Mouse (Mus musculus) stomach, embryonic 14.5 days (tissue): ENCODE results near the gene Ust. TPM values are rescaled to one million over a fixed set of nuclear protein-coding genes. Genes with fewer than 3 reads are reported as not detected.

Experiments
- ATAC-seq: fragments of 200-750 bp; cut with Nextera tagmentation; 2 replicates; pipeline ENCODE4 v1.8.0; 2017; ENCODE audit warnings: low read depth, moderate TSS enrichment; ENCODE audit not compliant: insufficient number of reproducible peaks, insufficient read depth, low FRiP score
- H3K27ac ChIP-seq: fragments of 300-500 bp; sonication (generic); 2 replicates; pipeline ENCODE4 v1.5.1; 2014; ENCODE audit warnings: mild to moderate bottlenecking, low read length, moderate library complexity, mixed read lengths
- H3K27me3 ChIP-seq: fragments of 300-500 bp; sonication (generic); 2 replicates; pipeline ENCODE4 v1.6.1; 2014; ENCODE audit warnings: low read length, control low read depth, mixed read lengths; ENCODE audit not compliant: control insufficient read depth, insufficient read depth
- H3K36me3 ChIP-seq: fragments of 300-500 bp; sonication (generic); 2 replicates; pipeline ENCODE4 v1.6.1; 2014; ENCODE audit warnings: mild to moderate bottlenecking, control low read depth, low read length, moderate library complexity, mixed read lengths; ENCODE audit not compliant: control insufficient read depth, insufficient read depth
- H3K4me1 ChIP-seq: fragments of 300-500 bp; sonication (generic); 2 replicates; pipeline ENCODE4 v1.6.1; 2014; ENCODE audit warnings: low read length, control low read depth, mixed read lengths; ENCODE audit not compliant: control insufficient read depth, insufficient read depth
- H3K4me2 ChIP-seq: fragments of 300-500 bp; sonication (generic); replicated peaks from 2 replicates; pipeline ENCODE4 v1.6.1; 2014; ENCODE audit warnings: low read depth, low read length, control low read depth
- H3K4me3 ChIP-seq: fragments of 300-500 bp; sonication (generic); 2 replicates; pipeline ENCODE4 v1.5.1; 2014; ENCODE audit warnings: low read depth, low read length, control low read depth
- H3K9ac ChIP-seq: fragments of 300-500 bp; sonication (generic); replicated peaks from 2 replicates; pipeline ENCODE4 v1.6.1; 2014; ENCODE audit warnings: low read depth, mild to moderate bottlenecking, control low read depth, low read length, moderate library complexity, mixed read lengths
- H3K9me3 ChIP-seq: fragments of 300-500 bp; sonication (generic); 2 replicates; pipeline ENCODE4 v1.6.1; 2016; ENCODE audit warnings: low read depth, low read length, control low read depth; ENCODE audit not compliant: control insufficient read depth
- whole genome bisulfite sequencing: fragments of 180-500 bp; shearing (Covaris S2); extraction: QIAGEN DNeasy Blood & Tissue Kit; methylation state at CpG from one replicate; pipeline ENCODE4 v1.1.7; 2014; 5-methylcytosine and 5-hydroxymethylcytosine counted together
- polyA plus RNA-seq: library from polyadenylated mRNA; unstranded; fragments of >200 nt; fragmentation: Nextera tagmentation; extraction: Ambion mirVana; gene quantifications from 2 replicates; pipeline ENCODE4 v1.2.1, GENCODE M21; 2014

The Ust gene
- polyA plus RNA-seq, 1 experiment from 2014 or later = 6.3 TPM

GRCm38 (mm10) chr10:8213266-8213905 is 305.2 kb downstream of the Ust start:
- H3K4me2 ChIP-seq = 0 out of 2 replicates have a peak overlapping the region, but pooled peaks have one; percentile 24
- no peak overlapping the region for H3K9ac ChIP-seq
- H3K9me3 ChIP-seq = no peaks in the 10 kb centered on the region
- WGBS = 20% methylated on average over 10 of the region's 10 CpGs
- peaks cover 18% of the 10 kb centered on the region for H3K4me1 ChIP-seq
- H3K27ac ChIP-seq = peak overlapping the region; percentile 73; the same call in 1 of the 2 replicates
- H3K4me3 ChIP-seq = no peak overlapping the region
- no peaks in the 10 kb centered on the region for H3K27me3 ChIP-seq
- ATAC-seq = peak; percentile 70; the same call in 1 of the 2 replicates
- no peaks in the 10 kb centered on the region for H3K36me3 ChIP-seq

- WGBS = 49% methylated on average over 11 of the region's 11 CpGs
- no peak overlapping the region for H3K4me3 ChIP-seq
- ATAC-seq = 0 out of 2 replicates have a peak, but pooled peaks have one; percentile 14
- peak overlapping the region; percentile 13; the same call in 1 of the 2 replicates for H3K27ac ChIP-seq
- no peaks in the 10 kb centered on the region for H3K36me3 ChIP-seq
- H3K4me1 ChIP-seq = peaks cover 18% of the 10 kb centered on the region
- H3K27me3 ChIP-seq = no peaks in the 10 kb centered on the region
- H3K9ac ChIP-seq = no peak overlapping the region
- H3K9me3 ChIP-seq = no peaks in the 10 kb centered on the region
- H3K4me2 ChIP-seq = no peak overlapping the region
Measured at GRCm38 (mm10) chr10:8212611-8213226, 305.9 kb downstream of the Ust start.

GRCm38 (mm10) chr10:8211694-8212093 is 306.9 kb downstream of the Ust start:
- Histone ChIP-seq H3K27ac (no peak overlapping the region), H3K4me2 (no peak overlapping the region), H3K27me3 (no peaks in the 10 kb centered on the region), H3K4me1 (peaks cover 18% of the 10 kb centered on the region), H3K36me3 (no peaks in the 10 kb centered on the region), H3K9ac (no peak overlapping the region), H3K4me3 (no peak overlapping the region), H3K9me3 (no peaks in the 10 kb centered on the region)
- no peak for ATAC-seq
- WGBS = 71% methylated on average over 5 of the region's 5 CpGs

GRCm38 (mm10) chr10:8210366-8210765 is 308.3 kb downstream of the Ust start:
- ATAC-seq = no peak
- no peak overlapping the region for H3K27ac ChIP-seq
- no peaks in the 10 kb centered on the region for H3K36me3 ChIP-seq
- H3K4me3 ChIP-seq = no peak overlapping the region
- no peak overlapping the region for H3K9ac ChIP-seq
- WGBS = 75% methylated on average over 3 of the region's 3 CpGs
- peaks cover 18% of the 10 kb centered on the region for H3K4me1 ChIP-seq
- H3K9me3 ChIP-seq = no peaks in the 10 kb centered on the region
- no peaks in the 10 kb centered on the region for H3K27me3 ChIP-seq
- no peak overlapping the region for H3K4me2 ChIP-seq

- 94% methylated on average over 19 of the region's 19 CpGs for WGBS
- no peaks in the 10 kb centered on the region for H3K36me3 ChIP-seq
- H3K27ac ChIP-seq = no peak overlapping the region
Measured at GRCm38 (mm10) chr10:8207358-8207757, 311.3 kb downstream of the Ust start.

GRCm38 (mm10) chr10:8203681-8204080 is 314.9 kb downstream of the Ust start:
- Histone ChIP-seq H3K4me2 (no peak overlapping the region), H3K4me3 (no peak overlapping the region), H3K36me3 (no peaks in the 10 kb centered on the region), H3K27me3 (no peaks in the 10 kb centered on the region), H3K9me3 (no peaks in the 10 kb centered on the region), H3K27ac (no peak overlapping the region), H3K4me1 (no peaks in the 10 kb centered on the region), H3K9ac (no peak overlapping the region)
- WGBS = 72% methylated on average over 4 of the region's 4 CpGs
- ATAC-seq = no peak

More at GRCm38 (mm10) chr10:8207358-8207757, 311.3 kb downstream of the Ust start:
- Histone ChIP-seq H3K9ac (no peak overlapping the region), H3K4me2 (no peak overlapping the region), H3K4me1 (no peaks in the 10 kb centered on the region), H3K4me3 (no peak overlapping the region), H3K9me3 (no peaks in the 10 kb centered on the region), H3K27me3 (no peaks in the 10 kb centered on the region)
- ATAC-seq = no peak

- H3K27ac ChIP-seq = no peak overlapping the region
- no peak for ATAC-seq
Measured at GRCm38 (mm10) chr10:8199816-8200215, 318.8 kb downstream of the Ust start.

GRCm38 (mm10) chr10:8199026-8199756 is 319.4 kb downstream of the Ust start:
- no peak for ATAC-seq
- Histone ChIP-seq H3K9ac (no peak overlapping the region), H3K36me3 (no peaks in the 10 kb centered on the region), H3K27ac (no peak overlapping the region), H3K27me3 (no peaks in the 10 kb centered on the region), H3K9me3 (no peaks in the 10 kb centered on the region), H3K4me3 (no peak overlapping the region), H3K4me1 (no peaks in the 10 kb centered on the region), H3K4me2 (no peak overlapping the region)
- WGBS = 89% methylated on average over 9 of the region's 9 CpGs

More at GRCm38 (mm10) chr10:8199816-8200215, 318.8 kb downstream of the Ust start:
- Histone ChIP-seq H3K27me3 (no peaks in the 10 kb centered on the region), H3K4me2 (no peak overlapping the region), H3K36me3 (no peaks in the 10 kb centered on the region), H3K4me3 (no peak overlapping the region), H3K9ac (no peak overlapping the region), H3K9me3 (no peaks in the 10 kb centered on the region), H3K4me1 (no peaks in the 10 kb centered on the region)
- 76% methylated on average over 8 of the region's 8 CpGs for WGBS
